Mouse (Mus musculus) MEL (cell line): ENCODE data around the gene Eif5a.

Experiments
- EP300 ChIP-seq, 2 experiments: IDR thresholded peaks; 2 replicates each; pipeline ENCODE4 v1.6.1; 2011; ENCODE audit warnings: improper control_type of control experiment in 2 of 2, low read length in 2 of 2, low read depth in 1 of 2, mild to moderate bottlenecking in 1 of 2
- NRF1 ChIP-seq: IDR thresholded peaks from 2 replicates; pipeline ENCODE4 v1.6.1; 2014; ENCODE audit warnings: low read depth, mild to moderate bottlenecking, inconsistent platforms, low read length, improper control_type of control experiment, moderate library complexity; ENCODE audit not compliant: poor library complexity, insufficient read depth, severe bottlenecking

GRCm38 (mm10) chr11:69936156-69936555 lies 14.4 kb upstream of the Eif5a start:
- TF ChIP-seq NRF1 = no peak
- TF ChIP-seq EP300 (IDR thresholded peaks at IDR 0.05; ENCODE audit: low read depth in 1 of 2, low read length in 2 of 2) = no peak
